Mouse (Mus musculus) testis, adult 2 months (tissue): ENCODE results near the gene Tecr.

Experiments
- CTCF ChIP-seq: fragments of 200-500 bp; IDR thresholded peaks from 2 replicates; pipeline ENCODE4 v1.5.1; 2012; ENCODE audit warnings: low read depth, mild to moderate bottlenecking, inconsistent platforms, low read length, moderate library complexity; ENCODE audit not compliant: control insufficient read depth, insufficient read depth, insufficient replicate concordance
- POLR2A ChIP-seq: fragments of 200-500 bp; IDR thresholded peaks from 2 replicates; pipeline ENCODE4 v1.6.1; 2012; ENCODE audit warnings: low read depth, mild to moderate bottlenecking, inconsistent platforms, low read length, moderate library complexity; ENCODE audit not compliant: control insufficient read depth

DNA sequence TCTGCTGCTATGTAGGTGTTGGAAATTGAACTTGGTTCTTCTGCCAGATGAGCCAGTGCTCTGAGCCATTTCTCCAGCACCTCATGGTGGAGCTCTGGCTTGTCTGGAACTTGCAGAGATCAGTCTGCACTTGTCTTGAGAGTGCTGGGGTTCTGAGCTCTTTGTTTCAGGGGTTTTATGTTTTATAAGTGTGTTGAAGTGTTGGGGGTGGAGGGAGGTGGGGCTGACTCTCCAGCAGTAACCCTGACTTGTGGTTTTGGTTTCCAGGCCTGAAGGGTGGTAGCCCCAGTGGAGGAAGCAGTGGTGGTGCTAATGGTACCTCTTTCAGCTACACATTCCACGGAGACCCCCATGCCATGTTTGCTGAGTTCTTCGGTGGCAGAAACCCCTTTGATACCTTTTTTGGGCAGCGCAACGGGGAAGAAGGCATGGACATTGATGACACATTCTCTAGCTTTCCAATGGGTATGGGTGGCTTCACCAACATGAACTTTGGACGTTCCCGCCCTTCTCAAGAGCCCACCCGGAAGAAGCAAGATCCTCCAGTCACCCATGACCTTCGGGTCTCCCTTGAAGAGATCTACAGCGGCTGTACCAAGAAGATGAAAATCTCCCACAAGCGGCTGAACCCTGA is 1.9 kb upstream of the Tecr start:
- TF ChIP-seq CTCF, result no peak
- no peak for TF ChIP-seq POLR2A
